Mouse (Mus musculus): ENCODE data around the gene Cwh43.

GRCm38 (mm10) chr5:73419045-73419695, 13.3 kb downstream of the Cwh43 start:
- TF ChIP-seq FLI1 (IDR thresholded peaks at IDR 0.05; ENCODE audit: low read length) (no peak), GATA1 (IDR thresholded peaks at IDR 0.05; ENCODE audit: borderline replicate concordance, low read length) (no peak)

Measured in megakaryocyte, embryonic 14.5 days (primary cell).